Mouse (Mus musculus) spleen, adult 2 months (tissue): ENCODE results near the gene Gpr152.

Experiments
- CTCF ChIP-seq: fragments of 200-500 bp; IDR thresholded peaks from 2 replicates; pipeline ENCODE4 v1.5.1; 2011; ENCODE audit warnings: mild to moderate bottlenecking, inconsistent platforms; ENCODE audit not compliant: insufficient read depth, insufficient read length, insufficient replicate concordance; ENCODE audit errors: extremely low read depth
- POLR2A ChIP-seq: fragments of 200-500 bp; IDR thresholded peaks from 2 replicates; pipeline ENCODE4 v1.6.1; 2011; ENCODE audit warnings: low read depth, low read length, inconsistent platforms

GRCm38 (mm10) chr19:4142416-4143173 is 3.0 kb downstream of the Gpr152 start:
- TF ChIP-seq CTCF (no peak), POLR2A (no peak)
